Mouse (Mus musculus) cerebellum, adult (tissue): Measurements from ENCODE around the gene Leng8.
"Not testable (repeated sequence)": the region's sequence is repeated elsewhere in the genome, so short reads cannot be mapped to it uniquely, and the experiment has no call there.

ENCODE experiments used
- ATAC-seq: cut with Nextera tagmentation; 2 replicates; pipeline ENCODE4 v1.9.2; 2017; ENCODE audit warnings: mild to moderate bottlenecking, moderate library complexity, mixed read lengths; ENCODE audit not compliant: insufficient number of reproducible peaks, low FRiP score, low TSS enrichment

Leng8 gene

GRCm38 (mm10) chr7:4146241-4147180, 9.7 kb downstream of the Leng8 start:
- ATAC-seq: no peak

- ATAC-seq: no peak
These were observed 10.5 kb downstream of the Leng8 start for GRCm38 (mm10) chr7:4147371-4147770.

- no peak for ATAC-seq
These were observed 11.0 kb downstream of the Leng8 start for GRCm38 (mm10) chr7:4147836-4148235.

- peak; percentile 2; the same call in 1 of the 2 replicates for ATAC-seq
These were observed 11.7 kb downstream of the Leng8 start for GRCm38 (mm10) chr7:4148341-4149208.

- peak; percentile 60 for ATAC-seq
These were observed 12.6 kb downstream of the Leng8 start for GRCm38 (mm10) chr7:4149209-4150054.

- no peak for ATAC-seq
These were observed 13.3 kb downstream of the Leng8 start, which contains the start of gene Leng9 for GRCm38 (mm10) chr7:4150059-4150541. TSS of gene Leng9 (minus strand) at chr7:4150374.

GRCm38 (mm10) chr7:4150811-4151221, 14.0 kb downstream of the Leng8 start:
- peak; percentile 57; the same call in 1 of the 2 replicates for ATAC-seq

- ATAC-seq: 0 out of 2 replicates have a peak, but pooled peaks have one; percentile 16
These were observed 14.4 kb downstream of the Leng8 start for GRCm38 (mm10) chr7:4151241-4151640.

GRCm38 (mm10) chr7:4154356-4154755, 17.5 kb downstream of the Leng8 start:
- no peak for ATAC-seq

GRCm38 (mm10) chr7:4154976-4155375, 18.1 kb downstream of the Leng8 start:
- ATAC-seq: no peak

- not testable (repeated sequence) for ATAC-seq
These were observed 24.8 kb downstream of the Leng8 start for GRCm38 (mm10) chr7:4161596-4161995.

- no peak for ATAC-seq
These were observed 26.8 kb downstream of the Leng8 start for GRCm38 (mm10) chr7:4163571-4164072.

- ATAC-seq: no peak
These were observed 27.5 kb downstream of the Leng8 start, which contains the start of gene Cdc42ep5 for GRCm38 (mm10) chr7:4164090-4164910. TSS of gene Cdc42ep5 (minus strand) at chr7:4164860.

GRCm38 (mm10) chr7:4165286-4165685, 28.4 kb downstream of the Leng8 start:
- ATAC-seq: no peak

GRCm38 (mm10) chr7:4167098-4167497, 30.3 kb downstream of the Leng8 start:
- no peak for ATAC-seq

GRCm38 (mm10) chr7:4170193-4170938, 33.5 kb downstream of the Leng8 start:
- no peak for ATAC-seq

- ATAC-seq: no peak
These were observed 41.6 kb downstream of the Leng8 start for GRCm38 (mm10) chr7:4178438-4178837.
